Mouse (Mus musculus) midbrain, embryonic 12.5 days (tissue): ENCODE results near the gene Fkbp2. TPM values are rescaled to one million over a fixed set of nuclear protein-coding genes. Genes with fewer than 3 reads are reported as not detected.
A peak's percentile ranks its signal among the peaks of the same experiment; 100 is the strongest.

Source experiments
- ATAC-seq: fragments of 200-750 bp; cut with Nextera tagmentation; 2 replicates; pipeline ENCODE4 v1.8.0; 2017; ENCODE audit warnings: low read depth, moderate TSS enrichment, moderate library complexity; ENCODE audit not compliant: low FRiP score
- H3K27ac ChIP-seq: fragments of 300-500 bp; sonication (generic); replicated peaks from 2 replicates; pipeline ENCODE4 v1.5.1; 2016; ENCODE audit warnings: mild to moderate bottlenecking
- H3K27me3 ChIP-seq: fragments of 300-500 bp; sonication (generic); 2 replicates; pipeline ENCODE4 v1.6.1; 2016; ENCODE audit warnings: mild to moderate bottlenecking
- H3K36me3 ChIP-seq: fragments of 300-500 bp; sonication (generic); 2 replicates; pipeline ENCODE4 v1.6.1; 2016
- H3K4me1 ChIP-seq: fragments of 300-500 bp; sonication (generic); 2 replicates; pipeline ENCODE4 v1.6.1; 2016
- H3K4me2 ChIP-seq: fragments of 300-500 bp; sonication (generic); replicated peaks from 2 replicates; pipeline ENCODE4 v1.6.1; 2016; ENCODE audit warnings: mild to moderate bottlenecking, moderate library complexity
- H3K4me3 ChIP-seq: fragments of 300-500 bp; sonication (generic); 2 replicates; pipeline ENCODE4 v1.5.1; 2016; ENCODE audit warnings: mild to moderate bottlenecking
- H3K9ac ChIP-seq: fragments of 300-500 bp; sonication (generic); replicated peaks from 2 replicates; pipeline ENCODE4 v1.6.1; 2016; ENCODE audit warnings: mild to moderate bottlenecking, moderate library complexity
- H3K9me3 ChIP-seq: fragments of 300-500 bp; sonication (generic); 2 replicates; pipeline ENCODE4 v1.6.1; 2016; ENCODE audit warnings: mild to moderate bottlenecking
- WGBS: fragments of 180-500 bp; shearing (Covaris S2); methylation state at CpG from one replicate; pipeline ENCODE4 v1.1.7; 2016; 5-methylcytosine and 5-hydroxymethylcytosine counted together
- polyA plus RNA-seq: library from polyadenylated mRNA; unstranded; fragments of >200 nt; fragmentation: Nextera tagmentation; extraction: Ambion mirVana; gene quantifications from 2 replicates; pipeline ENCODE4 v1.2.1, GENCODE M21; 2016

The Fkbp2 gene
- 80.3 and 83.9 TPM in 2 replicates for polyA plus RNA-seq

GRCm38 (mm10) chr19:6980381-6981093 lies at the start of gene Fkbp2:
Fkbp2 (minus strand) TSS chr19:6980501.
- peaks cover 46% of the 10 kb centered on the region for H3K36me3 ChIP-seq
- peak within 1 kb of the TSS; percentile 69 for H3K9ac ChIP-seq
- no peaks in the 10 kb centered on the region for H3K27me3 ChIP-seq
- H3K27ac ChIP-seq, result peak within 1 kb of the TSS; percentile 95
- peak within 1 kb of the TSS; percentile 74 for H3K4me3 ChIP-seq
- H3K9me3 ChIP-seq, result no peaks in the 10 kb centered on the region
- H3K4me2 ChIP-seq, result peak within 1 kb of the TSS; percentile 74
- peaks cover 46% of the 10 kb centered on the region for H3K4me1 ChIP-seq
- 2% methylated on average over 38 of the region's 38 CpGs for WGBS
- peak; percentile 87 for ATAC-seq

DNA sequence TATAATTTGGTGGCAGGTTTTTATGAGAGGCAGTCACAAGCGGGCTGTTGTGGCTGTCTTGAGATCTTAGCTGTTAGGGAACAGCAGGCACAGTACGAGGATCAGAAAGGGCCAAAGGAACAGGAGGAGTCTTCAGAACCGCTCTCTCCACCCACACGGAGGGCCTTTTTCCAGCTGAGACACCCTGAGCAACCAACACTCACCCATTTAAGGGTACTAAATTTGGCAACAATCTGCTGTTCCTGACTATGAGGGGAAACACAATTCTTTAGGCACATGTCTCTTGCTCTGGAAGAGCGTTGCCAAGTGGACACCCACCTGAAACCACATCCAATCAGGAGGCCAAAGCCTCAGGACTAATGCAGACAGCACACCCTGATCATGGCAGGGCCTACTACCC lies 49.2 kb upstream of the Fkbp2 start:
- Histone ChIP-seq H3K4me3 (no peak overlapping the region), H3K36me3 (peaks cover 97% of the 10 kb centered on the region), H3K27ac (no peak overlapping the region), H3K27me3 (no peaks in the 10 kb centered on the region), H3K4me1 (no peaks in the 10 kb centered on the region), H3K4me2 (no peak overlapping the region), H3K9me3 (no peaks in the 10 kb centered on the region), H3K9ac (no peak overlapping the region)
- ATAC-seq, result no peak
- WGBS, result 93% methylated on average over 5 of the region's 5 CpGs

DNA sequence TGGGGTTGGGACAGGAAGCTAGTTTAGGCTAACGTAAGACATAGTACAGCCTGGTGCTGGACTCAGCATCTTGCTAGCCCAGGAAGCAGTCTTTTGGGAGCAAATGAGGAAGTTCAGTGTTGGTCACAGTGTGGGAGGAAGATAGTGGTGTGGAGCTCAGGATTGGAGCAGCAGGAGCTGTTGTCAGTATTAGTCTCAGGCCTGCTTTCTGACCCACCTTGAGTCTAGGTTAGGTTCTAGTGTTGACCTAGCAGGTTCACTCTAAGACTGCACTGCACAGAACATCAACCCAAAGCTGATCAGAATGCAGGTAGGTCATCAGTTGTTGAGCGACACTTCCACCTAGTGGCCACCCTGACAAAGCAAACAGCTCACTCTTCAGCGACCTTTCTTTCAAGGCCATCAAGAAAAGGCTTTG lies 39.9 kb upstream of the Fkbp2 start:
- H3K9me3 ChIP-seq, result no peaks in the 10 kb centered on the region
- ATAC-seq, result no peak
- H3K36me3 ChIP-seq, result peaks cover 80% of the 10 kb centered on the region
- H3K9ac ChIP-seq, result no peak overlapping the region
- H3K27me3 ChIP-seq, result no peaks in the 10 kb centered on the region
- no peak overlapping the region for H3K4me3 ChIP-seq
- WGBS, result 43% methylated on average over 3 of the region's 3 CpGs
- no peak overlapping the region for H3K27ac ChIP-seq
- no peaks in the 10 kb centered on the region for H3K4me1 ChIP-seq
- no peak overlapping the region for H3K4me2 ChIP-seq

DNA sequence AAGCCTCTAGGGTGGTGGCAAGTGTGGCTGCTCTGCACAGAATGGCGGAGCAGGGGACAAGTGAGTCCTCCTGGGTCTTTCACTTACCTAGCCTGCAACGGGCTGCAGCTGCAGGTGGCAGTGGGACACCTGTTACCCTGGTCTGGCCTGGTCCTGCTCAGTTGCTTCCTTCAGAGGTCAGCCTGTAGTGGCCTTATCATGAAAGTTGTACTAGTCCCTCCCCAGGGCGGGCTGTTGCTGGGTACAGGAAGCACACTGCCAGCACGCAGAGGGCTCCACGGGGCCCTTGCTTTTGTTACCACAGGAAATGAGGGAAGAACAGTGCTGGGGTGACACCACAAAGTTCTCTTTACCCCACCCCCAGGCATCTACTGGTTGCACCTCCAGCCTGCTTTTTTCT lies 38.9 kb upstream of the Fkbp2 start, which contains the start of gene Fermt3:
Gene Fermt3, minus strand, starts transcription at position 279 of the 400 bp plus-strand sequence.
- Histone ChIP-seq H3K4me2 (no peak within 1 kb of the TSS), H3K27me3 (no peaks in the 10 kb centered on the region), H3K4me1 (no peaks in the 10 kb centered on the region), H3K9me3 (no peaks in the 10 kb centered on the region), H3K27ac (no peak within 1 kb of the TSS), H3K36me3 (peaks cover 76% of the 10 kb centered on the region), H3K9ac (no peak within 1 kb of the TSS), H3K4me3 (no peak within 1 kb of the TSS)
- 91% methylated on average over 5 of the region's 5 CpGs for WGBS
- ATAC-seq, result no peak

- no peaks in the 10 kb centered on the region for H3K27me3 ChIP-seq
- no peak overlapping the region for H3K27ac ChIP-seq
- no peak overlapping the region for H3K9ac ChIP-seq
- no peak overlapping the region for H3K4me3 ChIP-seq
- no peaks in the 10 kb centered on the region for H3K9me3 ChIP-seq
- WGBS, result 92% methylated on average over 11 of the region's 11 CpGs
- H3K4me2 ChIP-seq, result no peak overlapping the region
- H3K4me1 ChIP-seq, result no peaks in the 10 kb centered on the region
- no peak for ATAC-seq
- H3K36me3 ChIP-seq, result peaks cover 77% of the 10 kb centered on the region
Observed at GRCm38 (mm10) chr19:7018546-7018945, 38.2 kb upstream of the Fkbp2 start.

DNA sequence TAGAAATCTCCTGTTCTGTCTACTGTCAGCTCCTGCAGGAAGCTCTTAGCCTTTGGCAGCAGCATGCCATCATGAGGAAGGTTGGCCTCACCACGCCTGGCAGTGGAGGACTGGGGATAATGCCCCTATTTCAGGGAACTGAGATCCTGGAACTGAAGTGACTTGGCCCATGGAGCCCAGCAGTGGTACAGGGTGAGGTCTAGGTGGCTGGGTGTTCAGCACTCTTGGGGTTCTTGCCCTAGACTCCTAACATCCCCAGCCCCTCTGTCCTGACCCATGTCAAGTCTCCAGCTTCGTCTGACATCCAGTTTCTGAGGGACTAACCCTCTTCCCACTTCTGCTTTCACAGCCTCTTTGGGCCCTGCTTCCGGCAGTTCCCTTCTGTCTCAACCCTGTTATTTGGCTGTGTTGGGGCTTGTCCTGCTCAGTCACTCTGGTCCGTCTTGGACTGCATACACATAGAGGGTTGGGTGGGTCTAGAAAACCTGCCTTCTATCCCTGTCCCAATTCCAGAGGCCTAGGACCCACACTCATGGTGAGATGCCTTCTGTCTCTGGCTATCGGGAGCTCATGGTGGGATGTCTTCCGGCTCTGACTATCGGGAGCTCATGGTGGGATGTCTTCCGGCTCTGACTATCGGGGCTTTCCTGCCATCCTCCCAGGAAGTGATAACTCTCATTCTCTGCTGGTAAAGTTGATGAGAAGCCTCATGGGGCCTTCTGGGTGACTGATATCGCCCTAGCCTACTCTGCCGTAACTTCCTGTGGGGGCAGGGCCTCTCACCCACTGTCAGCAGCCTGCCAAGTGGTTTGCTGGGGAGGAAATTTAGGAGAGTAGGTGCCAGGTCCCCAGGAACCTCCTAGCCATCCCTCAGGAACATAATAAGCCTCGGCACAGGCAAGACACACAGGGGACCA lies 37.5 kb upstream of the Fkbp2 start:
- Histone ChIP-seq H3K4me1 (no peaks in the 10 kb centered on the region), H3K27me3 (no peaks in the 10 kb centered on the region), H3K9me3 (no peaks in the 10 kb centered on the region), H3K9ac (no peak overlapping the region; the same call in 1 of the 2 replicates), H3K36me3 (peaks cover 73% of the 10 kb centered on the region), H3K27ac (no peak overlapping the region), H3K4me2 (no peak overlapping the region), H3K4me3 (no peak overlapping the region)
- no peak for ATAC-seq
- WGBS, result 83% methylated on average over 12 of the region's 12 CpGs

GRCm38 (mm10) chr19:7014481-7015135 lies 34.3 kb upstream of the Fkbp2 start:
- no peak for ATAC-seq
- Histone ChIP-seq H3K4me2 (no peak overlapping the region), H3K36me3 (peaks cover 41% of the 10 kb centered on the region), H3K27me3 (no peaks in the 10 kb centered on the region), H3K4me1 (no peaks in the 10 kb centered on the region), H3K4me3 (no peak overlapping the region), H3K27ac (no peak overlapping the region), H3K9ac (no peak overlapping the region), H3K9me3 (no peaks in the 10 kb centered on the region)
- 94% methylated on average over 20 of the region's 20 CpGs for WGBS

GRCm38 (mm10) chr19:7013984-7014383 lies 33.7 kb upstream of the Fkbp2 start:
- 93% methylated on average over 9 of the region's 9 CpGs for WGBS
- no peak for ATAC-seq
- H3K9me3 ChIP-seq, result no peaks in the 10 kb centered on the region
- H3K4me1 ChIP-seq, result no peaks in the 10 kb centered on the region
- H3K4me3 ChIP-seq, result no peak overlapping the region
- H3K27me3 ChIP-seq, result no peaks in the 10 kb centered on the region
- H3K4me2 ChIP-seq, result no peak overlapping the region
- no peak overlapping the region for H3K9ac ChIP-seq
- no peak overlapping the region for H3K27ac ChIP-seq
- peaks cover 35% of the 10 kb centered on the region for H3K36me3 ChIP-seq

- H3K27ac ChIP-seq, result no peak overlapping the region
- peaks cover 20% of the 10 kb centered on the region for H3K36me3 ChIP-seq
- no peaks in the 10 kb centered on the region for H3K27me3 ChIP-seq
- H3K4me3 ChIP-seq, result no peak overlapping the region
- no peak for ATAC-seq
- H3K9me3 ChIP-seq, result no peaks in the 10 kb centered on the region
- H3K4me2 ChIP-seq, result no peak overlapping the region
- WGBS, result 82% methylated on average over 4 of the region's 4 CpGs
- H3K4me1 ChIP-seq, result no peaks in the 10 kb centered on the region
- no peak overlapping the region for H3K9ac ChIP-seq
Observed at GRCm38 (mm10) chr19:7012426-7012825, 32.1 kb upstream of the Fkbp2 start.

- WGBS, result 91% methylated on average over 9 of the region's 9 CpGs
- ATAC-seq, result no peak
- no peak overlapping the region for H3K4me3 ChIP-seq
- H3K9me3 ChIP-seq, result no peaks in the 10 kb centered on the region
- H3K9ac ChIP-seq, result no peak overlapping the region
- no peaks in the 10 kb centered on the region for H3K36me3 ChIP-seq
- H3K4me2 ChIP-seq, result no peak overlapping the region
- no peaks in the 10 kb centered on the region for H3K4me1 ChIP-seq
- no peak overlapping the region for H3K27ac ChIP-seq
- H3K27me3 ChIP-seq, result no peaks in the 10 kb centered on the region
Observed at GRCm38 (mm10) chr19:7006892-7007593, 26.7 kb upstream of the Fkbp2 start.

DNA sequence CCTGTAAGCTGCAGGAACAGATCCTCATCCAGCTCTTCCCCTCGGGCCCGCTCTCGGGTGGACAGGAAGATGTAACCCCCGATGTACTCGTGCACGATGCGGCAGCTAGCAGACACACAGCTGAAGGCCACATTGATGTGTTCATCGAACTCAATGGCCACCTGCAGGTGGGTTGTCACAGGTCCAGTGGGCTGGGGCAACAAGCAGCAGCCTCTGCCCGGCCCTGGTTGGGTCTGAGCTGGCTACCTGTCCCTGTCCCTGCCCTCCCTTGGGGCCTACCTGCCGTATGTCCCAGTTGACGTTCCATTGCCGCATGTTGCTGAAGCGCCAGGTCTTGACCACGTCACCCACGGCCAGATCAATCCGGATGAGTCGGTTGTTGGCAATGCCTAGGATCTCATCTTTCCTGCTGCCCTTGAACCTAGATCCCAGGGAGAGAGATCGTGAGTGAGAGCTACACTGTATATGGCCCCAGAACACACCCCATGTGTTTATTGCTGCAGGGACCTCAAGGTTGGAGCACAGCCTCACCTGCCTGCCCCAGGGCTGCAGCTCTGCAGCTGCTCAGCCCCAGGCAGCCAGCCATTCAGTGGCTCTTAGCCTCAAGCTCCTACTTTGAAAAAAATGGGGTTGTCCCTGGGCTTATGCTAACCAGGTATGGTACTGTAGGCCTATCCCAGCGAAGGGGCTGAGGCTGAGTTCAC lies 19.2 kb upstream of the Fkbp2 start:
- H3K27me3 ChIP-seq, result no peaks in the 10 kb centered on the region
- no peak for ATAC-seq
- H3K4me2 ChIP-seq, result no peak overlapping the region
- peaks cover 24% of the 10 kb centered on the region for H3K36me3 ChIP-seq
- peaks cover 22% of the 10 kb centered on the region for H3K4me1 ChIP-seq
- no peaks in the 10 kb centered on the region for H3K9me3 ChIP-seq
- 93% methylated on average over 19 of the region's 19 CpGs for WGBS
- no peak overlapping the region for H3K9ac ChIP-seq
- no peak overlapping the region for H3K27ac ChIP-seq
- no peak overlapping the region for H3K4me3 ChIP-seq
